Mouse (Mus musculus): ENCODE measurements at regions not wholly inside any gene's neighbourhood (a gene's known extent, or its start where the extent isn't known, plus 50 kb on each side); places are given as distances from the start of the nearest gene placed in this dataset.

- no peak for DNase-seq (ENCODE audit: low spot score in 2 of 2)
These were observed 587.2 kb upstream of the Auts2 start for GRCm38 (mm10) chr5:133130316-133130715.

- no peak for DNase-seq (ENCODE audit: low spot score in 2 of 2)
These were observed 581.1 kb upstream of the Auts2 start for GRCm38 (mm10) chr5:133124223-133124622.

DNA sequence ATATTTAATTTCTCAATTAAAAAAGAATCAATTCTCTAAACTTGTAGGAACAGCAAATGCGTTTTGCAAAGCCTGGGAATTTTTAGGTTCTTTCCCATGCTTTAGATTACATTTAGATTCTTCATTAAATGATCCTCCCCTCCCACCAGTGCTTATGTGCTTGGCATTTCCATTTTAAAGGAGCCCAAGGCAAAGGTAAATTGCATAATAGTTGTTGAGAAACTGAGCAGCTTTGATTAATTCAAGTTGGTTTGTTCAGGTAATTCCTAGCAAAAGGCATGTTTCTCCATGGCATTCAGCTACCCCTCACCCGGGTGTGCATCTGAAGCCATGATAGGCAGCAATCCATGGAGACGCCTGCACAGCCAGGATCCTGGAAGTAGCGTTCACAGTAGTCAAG, 570.8 kb upstream of the Auts2 start:
- no peak for DNase-seq (ENCODE audit: low spot score in 2 of 2)

DNA sequence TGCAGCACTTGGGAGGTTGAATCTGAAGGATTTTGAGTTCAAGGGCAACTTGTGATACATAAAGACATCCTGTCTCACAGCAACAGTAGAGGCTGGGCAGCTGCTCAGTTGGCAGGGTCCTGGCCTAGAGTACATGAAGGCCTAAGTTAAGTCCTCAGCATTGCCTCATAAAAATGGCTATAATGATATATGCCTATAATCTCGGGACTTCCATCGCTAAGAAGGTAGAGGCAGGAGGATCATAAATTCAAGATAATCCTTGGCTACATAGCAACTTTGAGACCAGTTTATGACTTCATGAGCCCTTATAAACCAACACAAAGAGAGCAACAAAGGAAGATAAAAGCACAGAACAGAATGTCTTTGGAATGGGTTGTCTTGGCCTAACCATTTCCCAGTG, 570.0 kb upstream of the Auts2 start:
- no peak for DNase-seq (ENCODE audit: low spot score in 2 of 2)

GRCm38 (mm10) chr5:133106691-133107354, 563.7 kb upstream of the Auts2 start:
- no peak for DNase-seq (ENCODE audit: low spot score in 2 of 2)

DNA sequence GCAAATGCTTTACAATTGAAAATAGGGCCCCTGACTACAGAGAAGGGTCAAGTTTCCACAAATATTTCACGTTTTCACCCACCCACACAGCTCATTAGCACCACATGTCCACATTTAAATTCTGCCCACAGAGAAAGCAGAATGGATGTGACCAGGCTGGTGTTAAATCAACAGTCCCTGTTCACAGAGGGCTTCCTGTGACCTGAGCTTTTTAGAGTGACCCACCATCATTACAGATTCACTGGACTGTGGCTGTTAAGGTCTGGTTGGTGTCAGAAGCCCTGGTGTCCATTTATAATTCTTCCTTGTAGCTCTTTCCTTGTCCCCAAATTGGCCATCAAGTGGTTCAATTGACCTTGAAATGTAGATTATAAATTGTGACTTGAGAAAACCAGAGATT, 553.2 kb upstream of the Auts2 start:
- no peak for DNase-seq (ENCODE audit: low spot score in 2 of 2)

- no peak for DNase-seq (ENCODE audit: low spot score in 2 of 2)
These were observed 541.7 kb upstream of the Auts2 start for GRCm38 (mm10) chr5:133084859-133085258.

DNA sequence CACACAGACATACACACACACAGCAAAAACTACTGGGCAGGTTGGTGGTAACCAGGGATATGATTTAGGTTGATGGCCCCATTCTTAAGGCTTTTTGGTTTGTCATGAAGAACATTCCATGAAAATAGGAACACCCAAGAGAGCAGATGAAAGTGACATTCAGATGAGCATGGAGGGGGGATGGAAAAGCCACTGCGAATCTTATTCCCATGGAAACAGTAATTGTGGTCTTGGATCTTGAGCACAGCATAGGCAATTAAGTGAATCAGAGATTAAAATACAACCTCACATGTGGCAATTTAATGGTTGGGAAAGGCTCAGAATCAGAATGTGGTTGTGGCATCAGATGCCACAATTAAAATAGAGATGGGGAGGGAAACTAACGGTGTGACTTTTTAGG, 537.6 kb upstream of the Auts2 start:
- DNase-seq (ENCODE audit: low spot score in 2 of 2), result no peak

- DNase-seq (ENCODE audit: low spot score in 2 of 2), result no peak
These were observed 535.8 kb upstream of the Auts2 start for GRCm38 (mm10) chr5:133078916-133079315.

GRCm38 (mm10) chr5:133078390-133078789, 535.2 kb upstream of the Auts2 start:
- no peak for DNase-seq (ENCODE audit: low spot score in 2 of 2)

GRCm38 (mm10) chr5:133073317-133073716, 530.2 kb upstream of the Auts2 start:
- DNase-seq (ENCODE audit: low spot score in 2 of 2), result no peak

DNA sequence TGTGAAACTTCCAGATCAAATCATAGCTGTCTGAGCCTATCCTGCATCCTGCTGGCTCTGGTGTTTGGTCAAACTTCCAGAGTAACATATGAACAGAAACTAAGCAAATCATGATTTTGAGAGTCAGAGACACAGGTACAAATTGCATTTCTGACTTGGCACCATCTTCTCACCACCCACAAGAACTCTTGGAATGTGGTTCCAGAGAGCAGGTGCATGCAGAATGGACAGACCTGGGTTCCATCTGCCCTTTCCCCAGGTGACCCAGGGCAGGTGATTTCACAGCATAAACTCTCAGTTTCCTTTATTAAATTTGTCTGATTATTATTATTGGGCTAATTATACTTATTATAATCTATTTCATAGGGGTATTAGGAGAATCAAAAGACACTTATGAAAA, 527.0 kb upstream of the Auts2 start:
- no peak for DNase-seq (ENCODE audit: low spot score in 2 of 2)

GRCm38 (mm10) chr5:133062481-133062880, 519.3 kb upstream of the Auts2 start:
- DNase-seq (ENCODE audit: low spot score in 2 of 2), result no peak

- DNase-seq (ENCODE audit: low spot score in 2 of 2), result no peak
These were observed 504.3 kb upstream of the Auts2 start for GRCm38 (mm10) chr5:133047456-133047855.

DNA sequence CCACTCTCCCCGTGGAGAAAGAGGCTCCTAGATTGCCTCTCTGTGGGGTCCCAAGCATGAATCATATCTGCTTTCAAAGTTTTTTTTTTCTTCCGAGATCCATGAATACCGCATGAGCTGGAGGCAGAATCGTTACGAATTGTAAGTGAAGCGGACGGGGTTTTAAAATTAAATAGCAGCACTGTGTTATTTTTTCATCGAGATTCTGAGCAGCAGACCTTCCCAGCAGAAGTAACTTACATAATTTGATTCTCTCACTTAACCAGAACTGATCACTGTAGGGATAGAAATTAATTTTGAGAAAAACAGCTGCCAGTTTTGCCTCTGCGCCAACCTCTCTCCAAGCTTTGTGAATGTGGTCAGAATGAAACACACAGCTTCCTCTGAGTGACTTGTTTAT, 502.5 kb upstream of the Auts2 start:
- no peak for DNase-seq (ENCODE audit: low spot score in 2 of 2)

DNA sequence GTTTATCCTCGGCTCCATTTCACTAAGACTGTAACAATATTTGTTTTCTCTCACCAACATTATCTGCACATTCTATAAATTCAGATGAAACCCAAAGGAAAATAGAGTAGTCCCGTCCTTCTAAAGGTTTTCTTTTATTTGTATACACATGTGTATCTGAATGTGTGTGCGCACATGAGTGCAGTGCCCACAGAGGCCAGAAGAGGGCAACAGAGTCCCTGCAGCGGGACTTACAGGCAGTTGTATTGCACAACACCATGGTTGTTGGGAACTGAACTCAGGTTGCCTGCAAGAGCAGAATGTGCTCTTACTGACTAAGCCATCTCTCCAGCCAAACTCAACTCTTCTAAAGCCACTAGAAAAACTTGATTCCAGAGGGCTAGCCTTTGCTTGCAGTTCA, 484.4 kb upstream of the Auts2 start:
- no peak for DNase-seq (ENCODE audit: low spot score in 2 of 2)

DNA sequence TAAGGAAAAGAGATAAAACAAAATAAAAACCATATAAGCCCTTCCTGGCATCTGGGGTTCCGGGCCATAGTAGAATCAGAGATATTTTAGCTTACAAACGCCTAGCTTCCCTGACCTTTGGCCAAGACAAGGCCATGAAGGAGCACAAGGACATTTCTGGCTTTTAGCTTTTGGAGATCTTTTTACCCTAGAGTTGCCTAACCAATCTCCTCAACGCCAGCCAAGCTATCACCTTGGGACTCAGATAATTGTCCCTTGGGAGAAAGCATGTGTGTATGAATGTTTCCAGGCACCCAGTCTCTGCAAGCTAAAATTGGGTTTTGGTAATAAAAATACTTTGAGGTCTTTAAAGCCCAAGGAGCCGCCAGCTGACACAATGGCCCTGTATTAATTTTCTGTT, 482.0 kb upstream of the Auts2 start:
- DNase-seq (ENCODE audit: low spot score in 2 of 2), result no peak

DNA sequence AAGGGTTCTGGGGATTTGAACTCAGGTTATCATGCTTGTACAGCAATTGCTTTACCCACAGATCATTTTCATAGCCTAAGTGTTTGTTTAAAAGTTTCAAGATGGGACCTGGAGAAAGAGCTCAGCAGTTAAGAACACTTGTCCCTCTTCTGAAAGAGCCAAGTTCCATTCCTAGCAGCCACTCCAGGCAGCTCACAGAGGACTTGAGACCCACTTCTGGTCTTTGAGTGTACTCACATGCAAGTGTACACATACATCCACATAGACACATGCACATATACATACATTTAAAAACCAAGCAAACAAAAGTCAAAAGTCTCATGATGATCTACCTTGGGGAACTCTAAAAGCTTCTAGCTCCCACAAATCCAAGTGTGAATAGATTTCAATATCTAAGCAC, 477.7 kb upstream of the Auts2 start:
- no peak for DNase-seq (ENCODE audit: low spot score in 2 of 2)

DNA sequence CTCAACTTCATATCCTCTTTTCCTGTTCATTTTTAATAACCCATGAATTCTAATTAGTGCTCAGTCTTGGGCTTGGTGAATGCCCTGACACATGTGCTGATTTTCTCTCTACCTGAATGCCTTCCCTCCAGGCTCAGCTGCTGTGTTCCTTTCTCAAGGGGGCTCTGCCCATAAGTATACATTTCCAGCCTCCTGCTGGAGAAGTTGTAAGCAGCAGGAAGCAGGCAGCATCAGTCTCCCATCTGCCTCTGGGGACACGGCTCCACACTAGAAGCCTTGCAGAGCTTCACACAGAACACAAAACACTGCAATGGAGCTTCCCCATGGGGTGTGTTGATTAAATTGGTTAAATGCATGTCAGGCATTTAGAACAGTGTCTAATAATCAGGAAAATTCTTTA, 477.0 kb upstream of the Auts2 start:
- DNase-seq (ENCODE audit: low spot score in 2 of 2), result no peak

DNA sequence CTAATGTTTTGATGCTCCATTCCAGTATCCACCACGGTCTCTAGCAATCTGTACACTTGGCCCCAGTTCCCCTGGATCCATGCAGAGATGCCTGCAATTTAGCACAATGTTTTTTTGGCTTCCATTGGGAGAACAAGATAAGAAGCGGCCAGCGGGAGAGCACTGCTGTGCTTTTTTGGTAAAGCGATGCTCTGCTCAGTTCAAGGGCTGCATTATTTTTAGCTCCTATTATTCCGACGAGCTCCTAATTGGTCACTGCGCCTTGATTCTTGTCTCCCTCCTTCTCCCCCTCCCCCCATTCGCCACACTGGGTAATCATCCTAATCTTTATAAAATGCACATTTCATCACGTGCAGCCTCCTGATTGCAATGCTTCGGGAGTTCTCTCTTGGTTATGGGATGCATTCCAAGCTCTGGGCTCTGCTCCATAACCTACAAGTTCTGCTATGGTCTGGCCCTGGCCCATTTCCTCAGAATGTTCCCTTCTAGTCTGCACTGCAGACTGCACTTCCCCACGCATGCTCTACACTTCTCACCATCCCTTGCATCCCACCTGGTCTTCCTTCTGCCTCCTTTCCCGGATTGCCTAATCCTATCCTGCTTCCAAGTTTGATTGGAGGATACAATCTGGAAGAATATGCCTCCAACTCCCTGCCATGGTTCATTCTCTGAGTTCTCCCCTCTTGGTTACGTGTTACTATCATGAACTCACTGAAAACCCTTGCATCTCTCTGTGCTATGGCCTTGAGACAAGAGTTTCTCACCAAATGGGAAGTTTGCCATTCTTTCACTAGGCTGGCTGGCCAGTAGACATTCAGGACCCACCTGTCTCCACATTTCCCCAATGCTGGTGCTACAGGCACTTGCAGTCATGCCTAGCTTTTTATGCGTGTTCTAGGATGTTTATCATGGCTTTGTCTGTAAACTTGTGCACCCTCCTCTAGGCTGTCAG, 467.8 kb upstream of the Auts2 start:
- no peak for DNase-seq (ENCODE audit: low spot score in 2 of 2)

DNA sequence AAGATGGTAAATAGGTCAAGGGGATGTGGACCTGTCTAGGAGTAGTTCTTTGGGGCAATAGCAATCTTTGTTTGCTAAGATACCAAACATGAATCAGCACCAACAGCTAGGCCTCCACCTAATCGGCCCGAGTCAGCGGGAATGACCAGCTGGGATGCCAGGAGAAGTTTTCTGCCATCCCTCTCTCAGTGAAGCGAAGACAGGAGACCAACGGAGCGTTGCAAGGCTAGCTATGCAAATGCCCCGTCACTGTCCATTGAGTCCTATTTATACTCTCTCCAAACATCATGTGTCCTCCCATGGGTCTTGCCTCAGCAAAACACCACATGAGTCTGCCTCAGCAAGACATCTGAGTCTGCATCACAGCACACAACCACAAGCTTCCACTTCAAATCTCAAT, 439.7 kb upstream of the Auts2 start:
- DNase-seq (ENCODE audit: low spot score in 2 of 2), result no peak

- DNase-seq (ENCODE audit: low spot score in 2 of 2), result no peak
These were observed 435.9 kb upstream of the Auts2 start for GRCm38 (mm10) chr5:132979013-132979412.

All from adrenal gland, postnatal 4 days (tissue).